Mouse (Mus musculus) cerebellum, adult 2 months (tissue): Measurements from ENCODE around the gene Medag.

Experiments
- CTCF ChIP-seq: fragments of 200-500 bp; IDR thresholded peaks from 2 replicates; pipeline ENCODE4 v1.5.1; 2011; ENCODE audit warnings: low read depth, mild to moderate bottlenecking, control low read depth, low read length, moderate library complexity, borderline replicate concordance; ENCODE audit not compliant: insufficient read depth
- POLR2A ChIP-seq: fragments of 200-500 bp; IDR thresholded peaks from 2 replicates; pipeline ENCODE4 v1.6.1; 2011; ENCODE audit warnings: low read length, control low read depth, borderline replicate concordance; ENCODE audit not compliant: insufficient read depth

DNA sequence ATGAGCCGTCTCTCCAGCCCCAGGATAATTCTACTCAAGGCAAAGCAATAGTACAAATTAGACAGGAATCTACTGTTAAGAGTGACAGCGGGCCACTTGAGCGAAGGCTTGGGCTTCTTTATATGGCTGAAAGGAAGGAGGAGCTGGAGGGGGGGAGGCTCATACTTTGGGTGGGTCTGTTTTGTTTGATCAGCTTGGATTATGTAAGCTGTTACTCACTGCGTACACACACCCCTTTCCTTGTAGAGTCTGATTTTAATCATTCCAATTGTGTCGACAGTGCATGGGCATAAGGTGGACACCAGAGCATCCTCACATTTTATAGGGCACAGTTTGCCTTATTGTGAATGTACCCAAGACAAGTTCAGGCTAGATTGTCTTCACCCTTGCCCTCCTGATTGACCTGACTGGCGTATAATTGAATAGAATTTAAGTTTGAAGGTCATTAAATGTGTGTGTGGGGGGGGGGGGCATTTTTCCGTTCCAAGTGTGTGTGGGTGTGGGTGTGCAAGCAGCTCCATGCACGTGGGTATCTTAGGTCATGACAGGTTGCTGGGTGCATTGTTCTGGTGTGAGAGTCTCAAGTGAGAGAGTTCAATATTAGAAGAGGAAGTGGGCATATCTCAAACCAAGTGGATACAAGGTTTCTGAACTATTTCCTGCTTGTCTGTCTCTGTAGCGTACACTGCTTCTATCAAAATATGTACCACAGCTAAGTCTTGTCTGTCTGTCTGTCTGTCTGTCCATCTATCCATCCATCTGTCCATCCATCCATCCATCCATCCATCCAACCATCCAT lies 3.0 kb downstream of the Medag start:
- no peak for TF ChIP-seq POLR2A
- no peak for TF ChIP-seq CTCF
